Mouse (Mus musculus): Measurements from ENCODE around the gene Rbp7.

- TF ChIP-seq CTCF (IDR thresholded peaks at IDR 0.05; ENCODE audit: low read depth) (no peak), EP300 (IDR thresholded peaks at IDR 0.05; ENCODE audit: low read depth) (no peak)
Observed at GRCm38 (mm10) chr4:149440576-149440975, 14.2 kb downstream of the Rbp7 start.
